Comparison of ENCODE assay signal across 18 mouse cellular contexts in genomic region chr10:115814878-115815277, GRCm38 (mm10). TPM values are rescaled to one million over a fixed set of nuclear protein-coding genes. Genes with fewer than 3 reads are reported as not detected.
"Had no signal": no experiment of that assay in that cellular context is flagged by ENCODE, and none has a peak within 500 bp of the region (broad histone marks: within the 10 kb centered on the region; RNA-seq: fewer than 3 reads in every experiment).

No protein-coding gene starts in this region.

- ATAC-seq: hindbrain, embryonic 16.5 days; liver, postnatal 0 days; midbrain, embryonic 16.5 days had no signal

- H3K27me3 ChIP-seq: limb, embryonic 12.5 days; limb, embryonic 15.5 days; lung, embryonic 15.5 days; midbrain, embryonic 12.5 days had no signal

- H3K4me3 ChIP-seq: limb, embryonic 12.5 days; limb, embryonic 15.5 days; lung, embryonic 15.5 days; midbrain, embryonic 12.5 days had no signal

- H3K9ac ChIP-seq: limb, embryonic 12.5 days; limb, embryonic 15.5 days; liver, embryonic 14.5 days; liver, postnatal 0 days; lung, embryonic 15.5 days; midbrain, embryonic 12.5 days had no signal

- H3K4me1 ChIP-seq: midbrain, embryonic 12.5 days had no signal

- H3K27ac ChIP-seq: kidney, postnatal 0 days; limb, embryonic 12.5 days; limb, embryonic 15.5 days; liver, embryonic 14.5 days; lung, embryonic 15.5 days; midbrain, embryonic 12.5 days had no signal

- H3K9me3 ChIP-seq: limb, embryonic 12.5 days; limb, embryonic 15.5 days; lung, embryonic 15.5 days; midbrain, embryonic 12.5 days had no signal

- H3K4me2 ChIP-seq: limb, embryonic 12.5 days; limb, embryonic 15.5 days; liver, embryonic 11.5 days; lung, embryonic 15.5 days; midbrain, embryonic 12.5 days had no signal

- DNase-seq: kidney, adult 18-20 months; kidney, postnatal 36 days; left cerebral cortex, postnatal 4 days; liver, postnatal 0 days; lung, postnatal 10 days; lung, postnatal 4 days; right cerebral cortex, postnatal 25 days; thymus, postnatal 36 days had no signal

- H3K36me3 ChIP-seq: limb, embryonic 12.5 days; limb, embryonic 15.5 days; lung, embryonic 15.5 days; midbrain, embryonic 12.5 days had no signal

RNA-seq across cellular contexts. Expression of gene Tspan8, which starts 1.8 kb away (rescaled TPM):
- total RNA-seq: monocyte, adult 5-6 weeks had no signal
